Mouse (Mus musculus): ENCODE data around the gene Fndc3b.
A peak's percentile ranks its signal among the peaks of the same experiment; 100 is the strongest.

The Fndc3b gene

DNA sequence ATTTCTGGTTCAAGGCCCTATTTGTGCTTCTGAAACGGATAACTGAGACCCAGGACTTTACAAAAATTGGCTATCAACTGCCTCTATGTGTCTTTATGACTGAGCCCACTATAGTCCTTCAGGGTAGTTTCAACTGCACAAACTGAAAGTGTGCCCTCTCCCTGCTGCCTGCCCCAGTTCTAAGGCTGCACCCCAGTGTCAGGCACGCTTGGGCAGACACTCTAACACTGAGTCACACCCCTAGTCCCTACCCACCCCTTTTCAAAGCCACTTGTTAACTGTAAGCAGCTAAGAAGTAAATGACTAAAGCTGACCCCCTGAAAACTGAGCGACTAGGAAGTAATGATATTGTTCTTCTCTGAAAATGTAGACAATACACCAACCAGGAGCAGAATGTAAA is 176.9 kb downstream of the Fndc3b start:
- Histone ChIP-seq H3K4me1 (replicated peaks; ENCODE audit: low read depth, low read length) (peaks cover 65% of the 10 kb centered on the region), H3K36me3 (ENCODE audit: insufficient read depth, low read length) (peaks cover 6% of the 10 kb centered on the region), H3K27me3 (ENCODE audit: insufficient read depth, low read length) (no peaks in the 10 kb centered on the region), H3K4me3 (replicated peaks; ENCODE audit: low read length) (no peak overlapping the region), H3K9me3 (ENCODE audit: low read length) (no peaks in the 10 kb centered on the region)
- no peak for TF ChIP-seq POU5F1 (IDR thresholded peaks at IDR 0.05; ENCODE audit: borderline replicate concordance, low read length)
- no peak for TF ChIP-seq NANOG (IDR thresholded peaks at IDR 0.05; ENCODE audit: borderline replicate concordance, low read length)
- no peak for TF ChIP-seq CTCF (conservative IDR thresholded peaks at IDR 0.05; ENCODE audit: low read length)

DNA sequence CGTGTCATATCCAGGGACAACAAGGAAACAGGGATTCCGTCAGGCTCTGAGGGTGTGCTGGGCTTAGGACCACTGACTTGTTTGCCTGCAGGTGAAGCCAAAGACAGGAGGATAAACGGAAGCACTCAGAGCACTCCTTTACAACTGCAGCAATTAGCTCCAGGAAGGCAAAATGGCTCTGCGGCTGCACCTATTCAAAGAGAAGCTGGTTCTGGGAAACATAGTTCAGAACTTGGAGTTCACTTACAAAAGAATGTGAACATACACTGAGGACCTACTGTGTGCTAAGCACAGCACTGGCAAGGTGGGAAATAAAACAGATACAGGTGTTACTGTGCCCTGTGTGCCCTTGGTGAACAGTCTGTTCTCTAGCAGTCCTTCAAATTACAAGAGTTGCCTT is 177.4 kb downstream of the Fndc3b start:
- H3K27me3 ChIP-seq (ENCODE audit: insufficient read depth, low read length): no peaks in the 10 kb centered on the region
- TF ChIP-seq CTCF (conservative IDR thresholded peaks at IDR 0.05; ENCODE audit: low read length) (no peak), POU5F1 (IDR thresholded peaks at IDR 0.05; ENCODE audit: borderline replicate concordance, low read length) (no peak), NANOG (IDR thresholded peaks at IDR 0.05; ENCODE audit: borderline replicate concordance, low read length) (no peak)
- peaks cover 6% of the 10 kb centered on the region for H3K36me3 ChIP-seq (ENCODE audit: insufficient read depth, low read length)
- H3K9me3 ChIP-seq (ENCODE audit: low read length): no peaks in the 10 kb centered on the region
- no peak overlapping the region for H3K4me3 ChIP-seq (replicated peaks; ENCODE audit: low read length)
- H3K4me1 ChIP-seq (replicated peaks; ENCODE audit: low read depth, low read length): peaks cover 70% of the 10 kb centered on the region

DNA sequence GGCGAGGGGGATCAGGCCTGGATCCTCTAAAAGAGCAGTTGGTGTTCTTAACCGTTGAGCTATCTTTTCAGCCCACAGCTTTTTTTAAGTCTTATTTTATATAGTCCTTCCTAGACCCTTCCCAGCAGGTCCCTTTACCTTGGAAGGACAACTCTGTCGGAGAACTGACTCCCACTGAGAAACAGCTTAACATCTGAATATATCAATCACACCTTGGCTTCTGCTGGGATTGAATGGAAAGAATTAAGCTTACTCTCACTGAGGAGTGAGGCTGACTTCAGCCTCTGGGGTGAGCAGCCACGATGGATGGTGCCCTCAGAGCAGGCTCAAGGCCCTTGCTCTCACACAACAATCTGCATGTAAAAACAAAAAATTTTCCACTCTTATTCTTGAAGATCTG is 179.1 kb downstream of the Fndc3b start:
- no peaks in the 10 kb centered on the region for H3K27me3 ChIP-seq (ENCODE audit: insufficient read depth, low read length)
- peaks cover 10% of the 10 kb centered on the region; the same call in 1 of the 2 replicates for H3K36me3 ChIP-seq (ENCODE audit: insufficient read depth, low read length)
- no peaks in the 10 kb centered on the region for H3K9me3 ChIP-seq (ENCODE audit: low read length)
- peaks cover 72% of the 10 kb centered on the region for H3K4me1 ChIP-seq (replicated peaks; ENCODE audit: low read depth, low read length)
- no peak for TF ChIP-seq CTCF (conservative IDR thresholded peaks at IDR 0.05; ENCODE audit: low read length)
- peak; percentile 78 for TF ChIP-seq NANOG (IDR thresholded peaks at IDR 0.05; ENCODE audit: borderline replicate concordance, low read length)
- no peak for TF ChIP-seq POU5F1 (IDR thresholded peaks at IDR 0.05; ENCODE audit: borderline replicate concordance, low read length)
- no peak overlapping the region for H3K4me3 ChIP-seq (replicated peaks; ENCODE audit: low read length)

DNA sequence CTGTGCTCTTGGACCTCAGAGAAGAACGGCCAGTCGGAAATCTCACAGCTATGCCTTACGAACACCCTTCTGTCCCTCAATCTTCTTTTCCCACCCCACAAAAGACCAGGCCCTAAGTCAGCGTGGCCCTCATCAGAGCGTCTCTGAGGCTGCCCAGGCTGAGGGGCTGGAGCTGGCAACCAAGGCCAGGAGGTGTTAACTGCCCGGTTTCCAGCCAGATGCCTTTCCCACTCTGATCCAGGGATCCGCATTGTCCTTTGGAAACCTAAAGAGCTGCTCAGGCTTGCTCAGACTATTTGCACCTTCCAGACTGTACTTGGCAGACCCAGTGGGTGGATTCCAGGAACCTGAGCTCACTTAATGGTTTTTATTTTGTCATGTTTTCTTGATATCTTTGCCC is 180.7 kb downstream of the Fndc3b start:
- H3K4me3 ChIP-seq (replicated peaks; ENCODE audit: low read length): no peak overlapping the region
- 0 out of 2 replicates have a peak, but pooled peaks cover 6% of the 10 kb centered on the region for H3K36me3 ChIP-seq (ENCODE audit: insufficient read depth, low read length)
- peaks cover 79% of the 10 kb centered on the region for H3K4me1 ChIP-seq (replicated peaks; ENCODE audit: low read depth, low read length)
- no peak for TF ChIP-seq CTCF (conservative IDR thresholded peaks at IDR 0.05; ENCODE audit: low read length)
- no peak for TF ChIP-seq POU5F1 (IDR thresholded peaks at IDR 0.05; ENCODE audit: borderline replicate concordance, low read length)
- TF ChIP-seq NANOG (IDR thresholded peaks at IDR 0.05; ENCODE audit: borderline replicate concordance, low read length): no peak
- H3K27me3 ChIP-seq (ENCODE audit: insufficient read depth, low read length): no peaks in the 10 kb centered on the region
- no peaks in the 10 kb centered on the region for H3K9me3 ChIP-seq (ENCODE audit: low read length)

DNA sequence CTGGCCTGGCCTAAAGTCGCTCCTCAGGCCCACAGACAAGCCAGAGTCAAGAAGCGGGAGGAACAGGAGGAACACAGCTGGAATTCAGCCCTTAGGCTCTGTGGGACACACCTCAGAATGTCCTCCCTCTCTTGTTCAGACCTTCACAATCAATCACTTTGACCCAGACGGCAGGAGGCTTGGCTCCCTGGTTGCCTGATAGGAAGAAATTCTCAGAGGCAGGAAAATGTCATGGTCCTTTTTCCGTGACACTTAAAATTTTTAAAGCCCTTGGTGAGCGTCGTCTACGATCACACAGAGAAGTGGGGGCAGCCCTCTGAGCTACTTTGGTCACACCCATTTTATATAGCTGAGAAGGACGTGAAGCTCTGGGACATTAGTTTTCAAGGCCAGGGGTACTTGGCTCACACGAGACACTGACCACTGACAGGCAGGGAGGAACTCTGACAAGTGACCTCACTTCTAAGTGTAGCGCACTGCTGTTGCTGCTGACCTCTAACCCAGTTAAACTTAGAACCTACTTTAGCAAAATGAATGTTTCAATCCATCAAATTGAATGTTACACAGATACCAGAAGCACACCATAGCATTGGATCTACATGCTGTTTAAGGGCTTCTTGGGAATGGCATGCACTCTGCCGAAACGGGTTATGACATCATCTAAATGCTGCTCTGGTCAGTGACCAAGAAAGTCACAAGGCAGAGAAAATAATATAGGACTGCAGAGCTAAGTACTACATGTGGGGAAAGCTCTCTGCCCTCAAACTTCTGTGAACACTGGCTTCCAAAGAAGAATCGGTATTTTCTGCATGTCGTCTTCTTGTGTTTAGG is 181.7 kb downstream of the Fndc3b start:
- Histone ChIP-seq H3K4me1 (replicated peaks; ENCODE audit: low read depth, low read length) (peaks cover 80% of the 10 kb centered on the region), H3K27me3 (ENCODE audit: insufficient read depth, low read length) (no peaks in the 10 kb centered on the region), H3K36me3 (ENCODE audit: insufficient read depth, low read length) (0 out of 2 replicates have a peak, but pooled peaks cover 6% of the 10 kb centered on the region), H3K4me3 (replicated peaks; ENCODE audit: low read length) (no peak overlapping the region), H3K9me3 (ENCODE audit: low read length) (no peaks in the 10 kb centered on the region)
- TF ChIP-seq NANOG (IDR thresholded peaks at IDR 0.05; ENCODE audit: borderline replicate concordance, low read length) (no peak), POU5F1 (IDR thresholded peaks at IDR 0.05; ENCODE audit: borderline replicate concordance, low read length) (no peak), CTCF (conservative IDR thresholded peaks at IDR 0.05; ENCODE audit: low read length) (no peak)

DNA sequence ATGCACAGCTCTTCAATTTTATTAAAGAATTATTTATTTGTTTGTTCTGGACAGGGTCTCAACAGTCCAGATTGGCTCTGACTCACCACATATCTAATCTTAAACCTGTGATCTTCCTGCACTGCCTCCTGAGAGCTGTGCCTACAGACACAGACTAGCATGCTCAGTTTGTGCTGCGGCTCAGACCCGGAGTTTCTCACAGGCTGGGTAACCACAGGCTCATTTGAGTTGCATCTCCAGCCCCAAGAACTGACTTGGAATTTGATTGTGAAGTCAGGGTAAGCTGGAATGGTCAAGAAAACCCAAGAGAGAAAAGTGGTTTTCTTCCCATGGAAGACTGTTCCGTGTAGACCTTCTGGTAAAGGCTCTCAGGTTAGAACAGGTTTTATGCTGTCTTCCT is 184.1 kb downstream of the Fndc3b start:
- H3K36me3 ChIP-seq (ENCODE audit: insufficient read depth, low read length): 0 out of 2 replicates have a peak, but pooled peaks cover 4% of the 10 kb centered on the region
- no peaks in the 10 kb centered on the region for H3K27me3 ChIP-seq (ENCODE audit: insufficient read depth, low read length)
- peaks cover 56% of the 10 kb centered on the region for H3K4me1 ChIP-seq (replicated peaks; ENCODE audit: low read depth, low read length)
- TF ChIP-seq POU5F1 (IDR thresholded peaks at IDR 0.05; ENCODE audit: borderline replicate concordance, low read length) (no peak), CTCF (conservative IDR thresholded peaks at IDR 0.05; ENCODE audit: low read length) (no peak), NANOG (IDR thresholded peaks at IDR 0.05; ENCODE audit: borderline replicate concordance, low read length) (no peak)
- no peaks in the 10 kb centered on the region for H3K9me3 ChIP-seq (ENCODE audit: low read length)
- H3K4me3 ChIP-seq (replicated peaks; ENCODE audit: low read length): no peak overlapping the region

DNA sequence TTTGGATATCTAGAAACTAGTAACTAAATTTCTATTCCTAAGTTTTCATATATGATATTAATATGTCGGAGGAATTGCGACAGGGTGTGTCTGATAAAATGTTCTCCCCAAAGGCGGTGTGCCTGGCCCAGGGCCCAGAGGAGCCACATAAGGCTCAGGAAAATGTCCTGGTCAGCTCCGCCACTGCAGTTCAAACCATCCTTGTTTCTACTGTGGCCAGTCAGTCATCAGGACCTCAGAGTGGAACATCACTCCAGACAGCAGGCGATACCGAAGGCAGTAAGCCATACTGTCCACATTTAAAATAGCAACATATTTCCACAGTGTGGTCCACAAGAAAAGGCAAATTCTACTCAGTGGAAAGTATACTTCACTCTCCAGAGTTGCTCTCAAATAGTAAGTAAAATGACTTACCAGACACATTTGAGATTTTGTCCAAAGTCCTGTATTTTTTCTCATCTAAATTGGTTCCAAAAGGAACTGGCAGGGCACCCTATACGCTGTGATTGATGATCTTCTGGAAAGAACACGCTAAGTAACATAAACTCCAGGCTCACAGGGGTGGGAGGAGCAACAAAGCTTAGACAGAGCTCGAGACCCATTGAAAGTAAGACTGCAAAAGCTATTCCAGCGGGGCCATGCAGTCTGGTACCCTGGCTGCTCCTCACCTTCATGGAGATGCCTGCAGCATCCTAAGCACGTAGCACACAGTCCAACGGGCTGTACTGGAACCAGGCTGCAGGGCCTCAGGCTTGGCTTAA is 187.8 kb downstream of the Fndc3b start:
- Histone ChIP-seq H3K36me3 (ENCODE audit: insufficient read depth, low read length) (0 out of 2 replicates have a peak, but pooled peaks cover 4% of the 10 kb centered on the region), H3K4me1 (replicated peaks; ENCODE audit: low read depth, low read length) (peaks cover 20% of the 10 kb centered on the region), H3K9me3 (ENCODE audit: low read length) (no peaks in the 10 kb centered on the region), H3K27me3 (ENCODE audit: insufficient read depth, low read length) (no peaks in the 10 kb centered on the region), H3K4me3 (replicated peaks; ENCODE audit: low read length) (no peak overlapping the region)
- TF ChIP-seq POU5F1 (IDR thresholded peaks at IDR 0.05; ENCODE audit: borderline replicate concordance, low read length) (no peak), CTCF (conservative IDR thresholded peaks at IDR 0.05; ENCODE audit: low read length) (no peak), NANOG (IDR thresholded peaks at IDR 0.05; ENCODE audit: borderline replicate concordance, low read length) (no peak)

DNA sequence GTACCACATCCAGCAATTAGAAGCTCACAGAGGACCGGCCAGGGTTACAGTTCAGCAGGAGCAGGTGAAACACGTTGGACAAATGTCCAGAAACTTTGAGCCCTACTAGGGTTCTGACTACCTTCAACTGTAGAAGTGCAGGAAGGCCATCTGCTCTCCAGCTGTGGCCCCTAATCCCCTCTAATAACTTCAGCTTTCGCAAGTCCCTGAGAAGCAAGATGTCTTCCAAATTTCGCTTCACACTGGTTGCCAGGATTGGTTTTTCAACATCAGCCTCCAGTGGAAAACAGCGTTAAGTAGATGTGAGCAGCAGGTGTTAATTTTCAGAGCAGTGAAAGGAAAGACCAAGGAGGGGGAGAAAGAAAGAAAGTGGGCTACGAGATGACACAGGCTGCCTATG is 190.7 kb downstream of the Fndc3b start:
- Histone ChIP-seq H3K4me1 (replicated peaks; ENCODE audit: low read depth, low read length) (peaks cover 7% of the 10 kb centered on the region), H3K36me3 (ENCODE audit: insufficient read depth, low read length) (no peaks in the 10 kb centered on the region), H3K4me3 (replicated peaks; ENCODE audit: low read length) (no peak overlapping the region), H3K9me3 (ENCODE audit: low read length) (no peaks in the 10 kb centered on the region), H3K27me3 (ENCODE audit: insufficient read depth, low read length) (no peaks in the 10 kb centered on the region)
- TF ChIP-seq NANOG (IDR thresholded peaks at IDR 0.05; ENCODE audit: borderline replicate concordance, low read length) (no peak), CTCF (conservative IDR thresholded peaks at IDR 0.05; ENCODE audit: low read length) (no peak), POU5F1 (IDR thresholded peaks at IDR 0.05; ENCODE audit: borderline replicate concordance, low read length) (no peak)

All from E14TG2a.4 (cell line).